In the genomic region with DNA sequence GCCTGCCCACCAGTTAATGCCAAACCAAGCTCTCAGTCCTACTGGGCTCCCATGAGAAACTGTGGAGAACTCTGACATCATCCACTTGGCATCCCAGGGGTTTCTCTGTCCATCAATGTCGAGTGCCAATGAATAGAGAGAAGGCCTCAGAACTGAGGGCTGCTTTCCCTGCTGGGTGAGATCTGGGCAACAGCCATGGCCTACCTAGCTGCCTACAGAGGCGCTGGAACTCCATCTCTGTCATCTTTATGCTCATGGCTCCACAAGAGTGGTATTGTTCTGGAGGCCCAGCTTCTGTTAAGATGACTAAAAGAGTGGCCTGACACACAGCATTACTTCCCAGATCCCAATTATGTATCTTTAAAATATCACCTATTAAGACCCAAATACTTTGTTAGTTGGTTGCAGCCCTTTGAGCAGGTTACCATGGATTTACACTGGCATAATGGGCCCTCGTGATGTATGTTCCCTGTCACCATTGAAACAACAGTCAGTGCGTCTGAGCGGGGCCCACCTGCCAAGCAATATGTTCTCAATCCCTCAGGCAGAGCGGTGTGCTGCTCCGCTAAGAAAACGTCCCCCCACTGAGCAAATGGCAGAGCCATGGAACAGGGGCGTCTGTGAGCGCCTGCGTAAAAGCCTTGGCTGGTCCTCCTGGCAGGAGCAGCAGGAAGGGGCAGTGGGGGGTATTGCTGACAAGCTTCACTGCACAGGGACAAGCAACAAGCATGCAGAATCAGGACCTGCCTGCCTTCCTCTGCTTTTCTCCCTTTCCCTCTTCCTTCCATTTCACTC, we compare ENCODE assay signal across 12 mouse cellular contexts.
A peak's percentile ranks its signal among the peaks of the same experiment; 100 is the strongest.
DNase-seq lines count a peak whose midpoint lies in the region; ATAC-seq and TF ChIP-seq lines count a peak whose summit lies in the region.
"Had no signal": no experiment of that assay in that cellular context is flagged by ENCODE, and none has a peak within 500 bp of the region (broad histone marks: within the 10 kb centered on the region; RNA-seq: fewer than 3 reads in every experiment).

No protein-coding gene starts in this region.

- H3K4me3 ChIP-seq in kidney, embryonic 14.5 days (ENCODE audit: low read length) = no peak overlapping the region
- H3K4me3 ChIP-seq in kidney, adult 2 months (ENCODE audit: insufficient read depth, low read depth, low read length) = no peak overlapping the region
- H3K4me3 ChIP-seq in cerebellum, adult 2 months (replicated peaks; ENCODE audit: insufficient read depth, low read depth, low read length) = no peak overlapping the region
- no peak overlapping the region for H3K4me3 ChIP-seq in hindbrain, embryonic 10.5 days
- H3K4me3 ChIP-seq in midbrain, embryonic 11.5 days (ENCODE audit: low read depth, low read length) = no peak overlapping the region
- no peak overlapping the region for H3K4me3 ChIP-seq in liver, embryonic 12.5 days
- H3K4me3 ChIP-seq: limb, embryonic 15.5 days; myocyte had no signal

- WGBS in kidney, embryonic 14.5 days = 33% methylated on average over 11 of the region's 11 CpGs
- WGBS in kidney, adult 2 months = 45% methylated on average over 11 of the region's 11 CpGs
- 15% methylated on average over 11 of the region's 11 CpGs for WGBS in cerebellum, adult 2 months
- 11% methylated on average over 11 of the region's 11 CpGs for WGBS in hindbrain, embryonic 10.5 days
- 11% methylated on average over 11 of the region's 11 CpGs for WGBS in midbrain, embryonic 11.5 days
- WGBS in liver, embryonic 12.5 days (ENCODE audit: insufficient replicate concordance) = 54% methylated on average over 11 of the region's 11 CpGs

- no peak for DNase-seq in kidney, adult 2 months
- DNase-seq in cerebellum, adult 2 months = peak; percentile 65 to 81
- DNase-seq in hindbrain, embryonic 10.5 days (ENCODE audit: low spot score) = no peak
- DNase-seq in midbrain, embryonic 11.5 days (ENCODE audit: low spot score, missing footprints) = peak; percentile 85
- DNase-seq in B cell, adult 2 months = no peak
- DNase-seq: heart, postnatal 10 days; thymus, postnatal 25 days had no signal

- H3K27ac ChIP-seq in kidney, embryonic 14.5 days (ENCODE audit: low read depth, low read length) = no peak overlapping the region
- no peak overlapping the region for H3K27ac ChIP-seq in kidney, adult 2 months (ENCODE audit: insufficient read depth, low read depth, low read length)
- no peak overlapping the region for H3K27ac ChIP-seq in cerebellum, adult 2 months (ENCODE audit: insufficient read depth, low read length)
- H3K27ac ChIP-seq in hindbrain, embryonic 10.5 days = 0 out of 2 replicates have a peak overlapping the region, but pooled peaks have one; percentile 53
- no peak overlapping the region for H3K27ac ChIP-seq in midbrain, embryonic 11.5 days (ENCODE audit: low read depth, low read length)
- H3K27ac ChIP-seq in liver, embryonic 12.5 days = no peak overlapping the region
- H3K27ac ChIP-seq: limb, embryonic 15.5 days had no signal

- H3K4me2 ChIP-seq in kidney, embryonic 14.5 days (replicated peaks; ENCODE audit: low read depth, low read length) = 0 out of 2 replicates have a peak overlapping the region, but pooled peaks have one; percentile 8
- no peak overlapping the region for H3K4me2 ChIP-seq in midbrain, embryonic 11.5 days
- no peak overlapping the region for H3K4me2 ChIP-seq in liver, embryonic 12.5 days
- H3K4me2 ChIP-seq: limb, embryonic 15.5 days had no signal

- H3K9ac ChIP-seq in kidney, embryonic 14.5 days (ENCODE audit: low read depth, low read length) = no peak overlapping the region; the same call in 1 of the 2 replicates
- H3K9ac ChIP-seq in midbrain, embryonic 11.5 days (ENCODE audit: low read length) = peak overlapping the region; percentile 7; the same call in 1 of the 2 replicates
- no peak overlapping the region for H3K9ac ChIP-seq in liver, embryonic 12.5 days
- H3K9ac ChIP-seq: limb, embryonic 15.5 days had no signal

- no peaks in the 10 kb centered on the region for H3K36me3 ChIP-seq in kidney, embryonic 14.5 days (ENCODE audit: control insufficient read depth, insufficient read depth, low read length)
- H3K36me3 ChIP-seq in kidney, adult 2 months (ENCODE audit: control insufficient read depth, insufficient read depth, low read length) = no peaks in the 10 kb centered on the region
- H3K36me3 ChIP-seq in hindbrain, embryonic 10.5 days = no peaks in the 10 kb centered on the region
- H3K36me3 ChIP-seq in midbrain, embryonic 11.5 days (ENCODE audit: control insufficient read depth, insufficient read depth, low read length) = no peaks in the 10 kb centered on the region
- no peaks in the 10 kb centered on the region for H3K36me3 ChIP-seq in liver, embryonic 12.5 days
- H3K36me3 ChIP-seq: limb, embryonic 15.5 days had no signal

- ATAC-seq in kidney, embryonic 14.5 days (ENCODE audit: low FRiP score, low TSS enrichment) = peak; percentile 79
- ATAC-seq in midbrain, embryonic 11.5 days (ENCODE audit: low FRiP score) = no peak
- no peak for ATAC-seq in liver, embryonic 12.5 days
- no peak for ATAC-seq in megakaryocyte, adult 5-6 weeks (ENCODE audit: poor library complexity, severe bottlenecking)

- no peaks in the 10 kb centered on the region for H3K27me3 ChIP-seq in kidney, embryonic 14.5 days (ENCODE audit: control insufficient read depth, insufficient read depth, low read length)
- no peaks in the 10 kb centered on the region for H3K27me3 ChIP-seq in kidney, adult 2 months (replicated peaks; ENCODE audit: control insufficient read depth, insufficient read depth, low read length)
- H3K27me3 ChIP-seq in cerebellum, adult 2 months (ENCODE audit: control insufficient read depth, insufficient read depth, low read length) = no peaks in the 10 kb centered on the region
- H3K27me3 ChIP-seq in hindbrain, embryonic 10.5 days (ENCODE audit: insufficient read depth, poor library complexity, severe bottlenecking) = peaks cover 3% of the 10 kb centered on the region; the same call in 1 of the 2 replicates
- no peaks in the 10 kb centered on the region for H3K27me3 ChIP-seq in midbrain, embryonic 11.5 days (ENCODE audit: control insufficient read depth, insufficient read depth, low read length)
- H3K27me3 ChIP-seq in liver, embryonic 12.5 days (replicated peaks) = no peaks in the 10 kb centered on the region
- H3K27me3 ChIP-seq: limb, embryonic 15.5 days had no signal

- no peaks in the 10 kb centered on the region for H3K9me3 ChIP-seq in kidney, embryonic 14.5 days (ENCODE audit: control insufficient read depth, low read length)
- no peaks in the 10 kb centered on the region for H3K9me3 ChIP-seq in hindbrain, embryonic 10.5 days
- H3K9me3 ChIP-seq in midbrain, embryonic 11.5 days (ENCODE audit: control insufficient read depth, low read length) = no peaks in the 10 kb centered on the region
- H3K9me3 ChIP-seq in liver, embryonic 12.5 days (replicated peaks) = no peaks in the 10 kb centered on the region
- H3K9me3 ChIP-seq: limb, embryonic 15.5 days had no signal

- peaks cover 15% of the 10 kb centered on the region for H3K4me1 ChIP-seq in kidney, embryonic 14.5 days (ENCODE audit: control insufficient read depth, insufficient read depth, low read length)
- 0 out of 2 replicates have a peak, but pooled peaks cover 2% of the 10 kb centered on the region for H3K4me1 ChIP-seq in kidney, adult 2 months (ENCODE audit: control insufficient read depth, insufficient read depth, low read length)
- peaks cover 16% of the 10 kb centered on the region for H3K4me1 ChIP-seq in cerebellum, adult 2 months (ENCODE audit: control insufficient read depth, insufficient read depth, low read length)
- peaks cover 22% of the 10 kb centered on the region for H3K4me1 ChIP-seq in hindbrain, embryonic 10.5 days (replicated peaks)
- peaks cover 14% of the 10 kb centered on the region for H3K4me1 ChIP-seq in midbrain, embryonic 11.5 days (ENCODE audit: control insufficient read depth, insufficient read depth, low read length)
- H3K4me1 ChIP-seq in liver, embryonic 12.5 days = no peaks in the 10 kb centered on the region

- no peak for TF ChIP-seq POLR2A in kidney, adult 2 months (IDR thresholded peaks at IDR 0.05; ENCODE audit: low read depth, low read length)
- no peak for TF ChIP-seq POLR2A in cerebellum, adult 2 months (IDR thresholded peaks at IDR 0.05; ENCODE audit: borderline replicate concordance, insufficient read depth, low read length)

- TF ChIP-seq CTCF in kidney, adult 2 months (conservative IDR thresholded peaks at IDR 0.05; ENCODE audit: insufficient read depth, insufficient read length, low read depth, low read length) = no peak
- peak; percentile 13; the same call in 1 of the 2 replicates for TF ChIP-seq CTCF in cerebellum, adult 2 months (IDR thresholded peaks at IDR 0.05; ENCODE audit: borderline replicate concordance, insufficient read depth, low read depth, low read length)

Comparison
In these comparisons a context has a peak if more than half of its experiments do, and no peak if none do; other contexts are left out.
1. DNase-seq: peak in cerebellum, adult 2 months (2 of 2) and midbrain, embryonic 11.5 days (single experiment); none in kidney, adult 2 months (single experiment), hindbrain, embryonic 10.5 days (single experiment) and B cell, adult 2 months (0 of 2).